Mouse (Mus musculus): ENCODE measurements at regions not wholly inside any gene's neighbourhood (a gene's known extent, or its start where the extent isn't known, plus 50 kb on each side); places are given as distances from the start of the nearest gene placed in this dataset.

DNA sequence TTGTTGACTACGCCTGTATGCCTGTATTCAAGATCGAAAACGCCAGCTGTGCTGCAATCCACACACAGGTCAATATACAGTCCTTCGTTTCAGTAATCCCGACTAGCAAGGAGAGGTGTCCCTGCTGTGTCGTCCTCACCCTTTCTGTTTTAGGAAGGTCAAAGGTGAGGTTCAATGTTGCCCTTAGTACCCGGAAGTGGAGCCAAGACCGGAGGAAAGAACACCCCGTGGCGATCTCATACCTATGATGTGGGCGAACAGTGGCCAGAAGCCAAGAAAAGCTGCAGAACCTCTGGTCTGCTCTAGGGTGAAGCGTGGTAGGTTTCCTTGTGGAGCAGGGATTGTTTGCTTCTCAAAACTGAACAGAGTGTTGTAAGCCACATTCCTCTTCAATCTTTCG, 217.9 kb upstream of the Nr2f2 start:
- DNase-seq (ENCODE audit: low read depth, low spot score): no peak

DNA sequence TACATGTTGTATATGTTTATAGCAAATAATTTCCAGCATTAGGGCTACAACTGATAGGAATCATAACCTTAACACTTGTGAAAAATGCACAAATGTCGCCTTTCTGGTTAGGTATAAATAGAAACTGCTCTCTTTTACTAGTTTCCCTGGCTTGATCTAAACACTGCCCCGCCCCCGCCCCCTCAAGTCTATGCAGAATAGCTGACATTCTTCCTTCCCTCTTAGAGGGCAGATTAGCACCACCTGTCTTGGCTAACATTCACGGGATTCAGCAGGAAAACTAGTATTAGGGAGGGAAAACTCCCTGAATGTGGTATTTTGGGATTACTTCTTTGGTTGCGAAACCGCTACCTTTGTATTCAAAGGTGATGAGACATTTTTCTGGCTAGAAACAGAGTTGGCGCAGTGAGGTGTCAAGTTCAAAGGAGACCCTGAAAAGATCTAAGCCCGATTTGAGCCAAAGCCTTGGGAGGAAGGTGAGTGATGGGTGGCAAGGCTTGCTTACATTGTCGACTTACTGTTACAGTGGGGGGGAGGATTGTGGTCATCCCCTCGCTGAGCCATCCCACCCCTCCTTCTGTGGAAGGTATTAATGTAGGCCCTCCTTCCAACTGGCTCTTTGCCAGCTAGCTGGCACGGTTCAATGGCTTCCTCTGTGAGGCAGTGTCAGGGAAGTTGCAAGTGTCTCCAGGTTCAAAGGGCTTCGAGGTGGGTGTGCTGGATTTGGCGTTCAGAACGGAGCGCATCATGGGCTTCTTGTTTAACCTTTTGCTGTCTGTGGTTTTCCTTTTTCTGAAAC, 209.8 kb upstream of the Nr2f2 start:
- no peak for DNase-seq (ENCODE audit: low read depth, low spot score)

DNA sequence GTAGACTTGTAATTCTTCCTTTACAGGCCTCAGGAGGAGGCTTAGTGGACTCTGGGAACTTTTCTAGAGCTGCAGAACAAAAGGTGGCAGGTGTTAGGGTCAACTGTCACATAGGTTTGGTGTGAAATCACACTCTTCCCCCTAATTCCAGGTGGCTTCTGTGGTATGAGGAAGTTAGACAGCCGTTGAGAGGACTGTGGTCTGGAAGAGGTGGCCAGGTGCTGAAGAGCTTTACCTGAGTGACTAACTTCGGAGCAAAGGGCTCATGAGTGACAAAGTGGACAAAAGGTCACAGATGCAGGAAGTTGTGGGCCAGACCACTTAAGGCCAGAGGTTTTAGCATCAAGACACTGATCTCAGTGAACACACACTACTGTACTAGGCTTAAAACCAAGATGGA, 209.1 kb upstream of the Nr2f2 start:
- DNase-seq (ENCODE audit: low read depth, low spot score): no peak

DNA sequence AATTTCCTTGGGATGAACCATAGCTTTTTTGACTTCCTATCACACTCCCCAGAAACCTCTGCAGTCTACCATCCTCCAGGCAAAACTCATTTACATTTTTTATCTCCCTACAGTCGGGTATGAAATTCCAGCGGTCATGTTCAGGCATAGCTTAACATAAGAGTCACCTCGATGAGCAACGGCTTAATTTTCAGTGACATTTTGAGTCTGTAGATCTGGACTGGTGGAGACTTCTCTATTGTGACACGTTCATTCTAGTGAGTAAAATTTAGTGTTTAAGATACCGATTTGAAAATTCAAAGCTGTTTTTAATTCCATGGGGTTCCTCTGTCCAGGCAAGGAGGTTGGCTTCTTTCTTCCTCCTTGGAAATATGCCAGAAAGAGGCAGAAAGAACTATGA, 207.7 kb upstream of the Nr2f2 start:
- DNase-seq (ENCODE audit: low read depth, low spot score): no peak

DNA sequence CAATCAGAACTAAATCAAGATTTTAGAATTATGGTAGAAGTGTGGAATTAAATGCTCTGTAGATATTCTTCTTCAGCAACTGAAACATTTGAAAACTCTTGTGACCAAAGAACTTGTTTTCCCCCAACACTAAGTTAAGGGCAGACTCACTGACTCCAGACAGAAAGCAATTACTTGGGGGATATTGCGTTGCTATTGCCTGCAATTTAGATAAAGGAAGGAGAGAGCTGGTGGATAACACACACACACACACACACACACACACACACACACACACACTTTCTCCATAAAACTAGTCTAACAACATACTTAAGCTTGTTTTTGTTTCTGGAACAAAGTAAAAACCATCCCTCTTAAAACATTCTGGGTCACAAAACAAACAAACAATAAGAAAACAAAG, 198.5 kb upstream of the Nr2f2 start:
- DNase-seq (ENCODE audit: low read depth, low spot score): no peak

GRCm38 (mm10) chr7:70548936-70549450, 182.5 kb upstream of the Nr2f2 start:
- no peak for DNase-seq (ENCODE audit: low read depth, low spot score)

DNA sequence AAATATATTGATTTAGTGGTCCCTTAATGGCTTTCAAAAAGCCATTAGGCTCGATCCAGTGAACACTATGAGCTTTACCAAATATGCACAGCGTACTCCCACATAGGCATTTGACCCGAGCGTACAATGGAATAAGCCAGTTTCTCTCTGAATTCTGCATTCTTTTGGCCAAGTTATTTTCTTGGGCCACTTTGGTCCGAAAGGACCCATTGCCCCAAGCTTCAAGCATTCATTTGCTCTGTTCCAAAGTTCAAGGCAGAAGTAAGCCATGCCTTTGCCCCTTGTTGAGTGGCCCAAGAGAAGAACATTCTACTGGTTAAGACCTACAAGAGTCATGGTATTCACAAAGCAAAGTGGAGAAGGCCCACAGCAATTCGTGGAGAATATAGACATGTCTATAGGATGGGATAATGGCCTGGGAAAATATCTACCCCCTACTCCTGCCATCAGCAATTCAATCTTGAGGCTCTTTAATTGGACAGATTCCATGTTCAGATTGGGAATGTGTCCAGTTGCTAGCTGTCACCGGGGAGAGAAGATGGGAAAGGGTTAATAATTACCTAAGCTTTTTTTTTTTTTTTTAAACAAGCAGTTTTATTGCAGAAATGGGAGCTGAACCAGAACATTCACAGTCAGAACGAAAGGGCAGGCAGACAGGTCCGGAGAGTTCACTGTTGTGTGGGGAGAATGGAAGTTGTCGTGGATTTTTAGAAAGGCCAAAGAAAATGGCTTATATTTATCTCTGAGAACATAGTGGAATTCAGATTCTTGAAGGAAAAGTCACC, 175.5 kb upstream of the Nr2f2 start:
- no peak for DNase-seq (ENCODE audit: low read depth, low spot score)

GRCm38 (mm10) chr7:70539121-70539642, 172.6 kb upstream of the Nr2f2 start:
- DNase-seq (ENCODE audit: low read depth, low spot score): no peak

DNA sequence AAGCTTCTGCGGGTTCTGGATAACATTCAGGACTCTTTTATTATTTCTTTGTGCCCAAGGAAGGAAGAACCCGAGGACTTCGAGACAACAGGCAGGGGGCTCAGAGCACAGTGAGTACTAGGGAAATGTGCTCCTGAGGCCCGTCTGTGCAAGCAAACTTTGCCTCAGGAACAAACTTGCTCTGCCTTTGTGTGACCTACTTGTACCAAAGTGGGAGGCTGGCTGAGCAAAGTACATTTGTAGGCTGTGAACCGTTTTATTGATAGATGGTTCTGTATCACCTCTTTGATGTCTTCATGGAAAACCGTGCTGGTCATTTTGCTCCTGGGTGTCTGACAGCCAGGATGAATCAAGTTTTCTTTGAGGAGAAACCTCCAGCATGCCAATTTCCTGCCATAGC, 169.5 kb upstream of the Nr2f2 start:
- DNase-seq (ENCODE audit: low read depth, low spot score): no peak

DNA sequence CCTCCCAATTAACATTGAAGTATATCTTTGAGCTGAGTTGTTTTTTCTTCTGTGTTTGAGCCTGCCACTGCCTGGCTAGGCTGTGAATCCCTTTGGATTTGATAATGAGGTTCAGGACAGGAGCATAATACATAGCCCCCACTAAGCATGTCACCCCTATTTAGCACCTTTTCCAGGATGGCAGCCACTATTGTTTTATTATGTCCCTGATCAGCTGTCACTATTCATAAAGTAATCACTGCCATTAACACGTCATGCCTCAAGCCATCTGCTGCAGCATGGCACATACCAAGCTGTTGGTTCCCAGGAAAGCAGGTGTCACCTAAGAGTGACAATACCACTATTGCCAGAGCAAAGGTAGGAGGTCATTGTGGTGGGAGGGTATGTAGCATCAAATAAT, 167.0 kb upstream of the Nr2f2 start:
- no peak for DNase-seq (ENCODE audit: low read depth, low spot score)

- no peak for DNase-seq (ENCODE audit: low read depth, low spot score)
These were observed 161.4 kb upstream of the Nr2f2 start for GRCm38 (mm10) chr7:70527921-70528320.

GRCm38 (mm10) chr7:70525372-70525771, 158.8 kb upstream of the Nr2f2 start:
- no peak for DNase-seq (ENCODE audit: low read depth, low spot score)

DNA sequence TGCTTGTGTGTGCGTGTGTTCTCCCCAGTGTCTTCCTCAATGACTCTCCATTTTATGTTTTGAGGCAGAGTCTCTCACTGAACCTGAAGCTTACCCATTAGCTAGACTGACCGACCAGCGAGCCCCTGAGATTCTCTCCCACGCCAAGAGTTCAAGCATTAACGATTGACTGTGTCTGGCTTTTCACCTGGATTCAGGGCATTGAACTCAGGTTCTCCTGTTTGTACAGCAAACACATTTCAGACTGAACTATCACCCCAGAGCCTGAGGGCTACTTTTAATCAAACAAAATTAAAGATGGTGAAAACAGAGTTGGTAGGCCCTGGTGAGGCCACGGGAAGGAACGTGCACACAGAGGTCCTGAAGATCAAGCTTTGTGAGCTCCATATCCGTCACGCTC, 158.2 kb upstream of the Nr2f2 start:
- no peak for DNase-seq (ENCODE audit: low read depth, low spot score)

DNA sequence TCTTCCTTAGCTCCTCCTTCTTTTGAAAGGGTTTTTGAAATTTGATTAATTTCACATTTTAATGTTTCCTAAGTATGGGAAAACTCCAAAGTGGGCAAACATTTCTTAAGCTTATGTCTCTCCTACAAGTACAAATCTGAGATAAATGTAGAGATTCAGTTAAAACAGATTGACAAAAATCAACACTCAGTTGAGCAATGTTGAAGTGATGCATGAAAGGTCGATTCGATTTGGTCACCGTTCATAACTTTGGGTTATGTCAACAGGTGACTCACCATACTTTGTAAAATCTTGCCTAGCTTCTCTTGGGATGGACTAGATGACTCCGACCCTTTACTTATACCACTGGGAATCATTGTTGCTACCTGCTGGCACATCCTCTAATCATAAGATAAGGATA, 157.7 kb upstream of the Nr2f2 start:
- no peak for DNase-seq (ENCODE audit: low read depth, low spot score)

DNA sequence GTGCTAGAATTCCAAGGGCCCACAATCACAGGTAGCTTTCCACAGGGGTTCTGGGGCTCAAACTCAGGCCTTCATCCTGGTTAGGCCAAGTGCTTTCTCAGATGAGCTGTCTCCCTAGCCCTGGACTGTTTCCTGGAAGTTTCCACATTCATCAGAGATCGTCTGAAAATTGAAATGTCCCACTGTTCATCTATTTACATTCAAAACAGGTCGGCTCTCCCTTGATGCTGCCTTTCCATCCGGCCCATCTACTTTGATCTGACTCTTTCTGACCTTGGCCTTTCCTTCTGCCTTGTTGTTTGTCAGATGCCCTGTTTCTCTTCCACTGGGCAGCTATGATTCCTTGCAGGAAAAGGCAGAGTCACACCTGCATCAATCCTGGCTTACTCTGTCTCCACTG, 150.2 kb upstream of the Nr2f2 start:
- DNase-seq (ENCODE audit: low read depth, low spot score): no peak

DNA sequence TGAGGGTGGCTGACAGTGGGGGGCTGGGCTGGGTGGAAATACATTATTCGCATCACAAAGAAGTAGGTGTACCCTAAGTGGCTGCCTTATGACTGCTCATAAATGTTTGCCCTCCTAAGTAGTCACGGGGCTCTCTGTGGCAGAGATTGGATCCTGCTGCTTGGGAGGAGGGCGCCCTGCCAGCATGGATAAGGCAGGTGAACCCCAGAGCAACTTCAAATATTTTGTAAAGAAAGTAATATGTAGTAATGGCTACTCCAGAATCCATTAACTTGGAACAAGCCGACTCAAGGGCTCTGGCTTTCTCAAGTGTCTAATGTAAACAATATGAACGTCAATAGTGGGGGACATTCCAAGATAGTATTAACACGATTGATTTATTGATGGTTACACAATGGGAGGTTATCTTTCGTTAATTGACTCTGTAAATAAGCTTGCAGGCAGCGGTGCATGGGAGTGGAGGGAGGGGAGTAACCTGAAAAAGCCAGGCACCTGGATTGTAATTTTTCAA, 148.9 kb upstream of the Nr2f2 start:
- no peak for DNase-seq (ENCODE audit: low read depth, low spot score)

- DNase-seq (ENCODE audit: low read depth, low spot score): no peak
These were observed 148.1 kb upstream of the Nr2f2 start for GRCm38 (mm10) chr7:70514666-70515065.

DNA sequence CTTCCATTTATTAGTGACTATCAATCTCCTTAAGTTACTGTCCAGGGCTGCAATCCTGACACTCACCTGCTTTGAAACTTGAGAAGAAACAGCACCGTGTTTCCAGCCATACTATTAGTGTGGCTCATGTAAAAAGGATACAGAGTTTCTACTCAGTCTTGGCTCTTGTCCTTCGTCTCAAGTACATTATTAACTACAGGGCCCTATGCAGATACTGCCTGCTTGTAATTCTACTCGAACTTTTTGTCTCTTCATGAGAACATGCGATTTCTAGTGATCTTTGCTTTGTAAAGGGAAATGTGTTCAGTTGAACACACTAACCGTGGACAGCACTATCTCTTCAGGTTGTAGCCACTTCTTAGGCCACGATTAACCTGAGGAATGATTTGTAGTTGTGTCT, 145.8 kb upstream of the Nr2f2 start:
- no peak for DNase-seq (ENCODE audit: low read depth, low spot score)

GRCm38 (mm10) chr7:70505671-70506181, 139.2 kb upstream of the Nr2f2 start:
- DNase-seq (ENCODE audit: low read depth, low spot score): no peak

DNA sequence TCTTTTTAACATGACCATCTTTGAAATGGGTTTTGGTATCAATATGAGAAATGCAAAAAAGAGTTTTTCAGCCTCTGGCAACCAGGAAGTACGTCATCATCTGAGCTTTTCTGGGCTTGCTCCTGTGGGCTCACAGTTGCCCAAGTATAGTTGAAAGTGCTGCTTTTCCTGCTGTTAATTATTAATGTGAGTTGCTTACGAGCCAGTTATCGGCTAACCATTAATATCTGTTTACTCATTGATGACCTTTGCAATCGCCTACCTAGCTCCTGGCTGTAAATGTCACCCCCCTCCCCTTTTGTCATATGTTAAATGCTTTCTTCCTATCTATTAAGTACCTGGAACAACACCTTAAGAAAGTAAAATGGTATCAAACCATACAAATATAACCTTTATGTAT, 135.3 kb upstream of the Nr2f2 start:
- DNase-seq (ENCODE audit: low read depth, low spot score): no peak

- no peak for DNase-seq (ENCODE audit: low read depth, low spot score)
These were observed 130.1 kb upstream of the Nr2f2 start for GRCm38 (mm10) chr7:70496541-70497154.

DNA sequence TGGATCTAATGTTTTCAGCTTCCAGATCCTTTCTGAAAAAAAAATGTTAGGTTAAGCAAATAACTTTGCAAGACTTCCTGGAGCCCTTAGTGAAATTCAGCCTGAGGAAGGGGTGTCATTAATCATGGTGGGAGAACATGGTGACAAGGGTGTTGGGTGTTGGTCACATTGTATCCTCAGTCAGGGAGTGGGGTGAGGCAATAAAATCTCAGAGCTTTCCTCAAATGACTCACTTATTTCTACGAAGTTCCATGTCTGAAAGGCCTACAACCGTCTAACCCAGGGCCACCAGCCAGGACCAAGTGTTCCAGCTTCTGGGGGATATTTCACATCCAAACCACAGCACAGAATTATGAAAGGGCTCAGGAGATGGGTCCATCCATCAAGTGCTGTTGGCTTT, 117.7 kb upstream of the Nr2f2 start:
- no peak for DNase-seq (ENCODE audit: low read depth, low spot score)
